Mouse (Mus musculus) G1E (cell line): Measurements from ENCODE around the gene Tepsin. TPM values are rescaled to one million over a fixed set of nuclear protein-coding genes. Genes with fewer than 3 reads are reported as not detected.

Experiments
- ATAC-seq: 2 replicates; pipeline ENCODE4 v1.8.0; 2016; ENCODE audit warnings: mild to moderate bottlenecking; ENCODE audit not compliant: insufficient number of reproducible peaks, poor library complexity, low FRiP score, severe bottlenecking; ENCODE audit errors: extremely low read depth
- DNase-seq: peaks from one replicate; pipeline ENCODE4 v3.0.0; 2012; ENCODE audit warnings: low spot score
- H3K27me3 ChIP-seq: 2 replicates; pipeline ENCODE4 v1.6.1; 2012; ENCODE audit warnings: mild to moderate bottlenecking, low read length, inconsistent platforms; ENCODE audit not compliant: insufficient read depth
- H3K36me3 ChIP-seq: replicated peaks from 2 replicates; pipeline ENCODE3; 2012; ENCODE audit warnings: mild to moderate bottlenecking, inconsistent platforms
- H3K4me1 ChIP-seq: 2 replicates; pipeline ENCODE4 v1.6.1; 2012; ENCODE audit warnings: low read depth, low read length, inconsistent platforms, mixed read lengths; ENCODE audit not compliant: insufficient read depth
- H3K4me3 ChIP-seq: 2 replicates; pipeline ENCODE4 v1.5.1; 2012; ENCODE audit warnings: low read depth, mild to moderate bottlenecking, inconsistent platforms, low read length, moderate library complexity, mixed read lengths
- H3K9me3 ChIP-seq: replicated peaks from 2 replicates; pipeline ENCODE4 v1.6.1; 2012; ENCODE audit warnings: inconsistent platforms
- CTCF ChIP-seq: IDR thresholded peaks from 2 replicates; pipeline ENCODE4 v1.5.1; 2012; ENCODE audit warnings: low read depth, low read length, inconsistent platforms, mixed read lengths
- GATA1 ChIP-seq: IDR thresholded peaks from 2 replicates; pipeline ENCODE4 v1.6.1; 2012; ENCODE audit warnings: borderline replicate concordance, low read length, inconsistent platforms, mixed read lengths
- GATA2 ChIP-seq: IDR thresholded peaks from 2 replicates; pipeline ENCODE4 v1.6.1; 2012; ENCODE audit warnings: low read depth, low read length, inconsistent platforms, borderline replicate concordance
- POLR2AphosphoS5 ChIP-seq: IDR thresholded peaks from 2 replicates; pipeline ENCODE4 v1.6.1; 2012; ENCODE audit warnings: low read depth, low read length, inconsistent platforms; ENCODE audit not compliant: insufficient replicate concordance
- TAL1 ChIP-seq: conservative IDR thresholded peaks from 2 replicates; pipeline ENCODE4 v1.6.1; 2012; ENCODE audit warnings: low read depth, low read length, inconsistent platforms, mixed read lengths
- polyA plus RNA-seq: library from polyadenylated mRNA; stranded (reverse); fragments of >175 nt; gene quantifications from 2 replicates; pipeline ENCODE4 v1.2.3, GENCODE M21; 2012
- total RNA-seq, 2 experiments: library from RNA; stranded (forward) in 1 of 2; stranded (reverse) in 1 of 2; fragments of 200-1000 nt in 1 of 2; fragments of >200 nt in 1 of 2; fragmentation: Nextera tagmentation in 1 of 2; gene quantifications; 2 replicates each; pipeline ENCODE4 v1.2.3; 2014 to 2017

The Tepsin gene
- total and polyA plus RNA-seq, 3 experiments = 14.2 to 24.3 (median 15.7) TPM

DNA sequence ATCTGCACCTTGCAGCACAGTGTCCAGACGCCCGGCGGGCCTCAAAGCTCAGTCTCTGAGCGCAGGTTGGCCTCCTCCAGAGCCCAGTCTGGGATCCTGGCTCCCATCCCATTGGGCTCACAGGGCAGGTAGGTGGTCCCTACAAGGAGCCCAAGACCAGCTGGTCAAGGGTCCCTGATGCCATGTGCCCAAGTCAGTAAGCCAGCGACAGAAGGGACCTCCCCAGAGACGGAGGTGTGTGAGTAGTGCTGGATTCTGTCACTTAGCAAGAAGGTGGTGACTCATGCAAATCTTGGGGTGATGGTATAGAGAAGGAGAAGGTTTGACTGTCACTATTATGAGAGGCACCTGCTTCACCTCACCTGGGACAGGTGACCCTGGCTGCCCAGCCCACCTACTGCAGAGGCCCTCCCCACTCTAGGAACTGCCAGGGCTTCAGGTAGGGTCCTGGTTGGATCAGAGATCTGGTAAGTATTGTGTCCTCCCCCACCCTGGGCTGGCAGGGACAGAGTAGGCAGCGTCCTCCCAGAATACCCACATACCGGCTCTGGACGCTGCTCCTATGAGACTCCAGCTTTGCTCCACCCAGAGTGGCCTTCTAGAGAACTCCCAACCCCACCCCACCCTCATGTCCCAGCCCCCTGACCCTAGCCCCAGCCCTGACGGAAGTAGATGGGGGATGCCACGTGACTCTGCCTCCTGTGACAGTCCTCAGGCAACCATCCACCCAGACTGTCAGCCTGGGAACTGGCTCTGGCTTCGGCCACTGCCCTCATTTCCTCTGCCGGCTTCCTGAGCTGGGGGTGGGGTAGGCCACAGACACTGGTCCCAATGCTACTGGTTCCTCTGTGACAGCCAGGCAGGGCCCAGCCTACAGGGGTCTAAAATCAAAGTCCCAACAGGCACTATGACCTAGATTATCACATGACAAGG lies 57.1 kb downstream of the Tepsin start:
- H3K27me3 ChIP-seq = peaks cover 46% of the 10 kb centered on the region
- no peak overlapping the region for H3K4me3 ChIP-seq
- DNase-seq (no peak), ATAC-seq (peak; percentile 22; the same call in 1 of the 2 replicates)
- no peaks in the 10 kb centered on the region for H3K36me3 ChIP-seq
- TF ChIP-seq GATA2 = no peak
- no peak for TF ChIP-seq GATA1
- no peak for TF ChIP-seq POLR2AphosphoS5
- no peak for TF ChIP-seq TAL1
- TF ChIP-seq CTCF = no peak
- H3K9me3 ChIP-seq = no peaks in the 10 kb centered on the region
- no peaks in the 10 kb centered on the region for H3K4me1 ChIP-seq

Other genes starting within 250 kb of the Tepsin start
- 6.7 and 8.4 TPM in 2 replicates for gene Chmp6, start 185.3 kb downstream of the Tepsin start, total RNA-seq (2014; fragmentation: Nextera tagmentation)
- gene Chmp6, start 185.3 kb downstream of the Tepsin start, total RNA-seq (2017) = 28.5 and 30.8 TPM in 2 replicates
- gene Chmp6, start 185.3 kb downstream of the Tepsin start, polyA plus RNA-seq = 53.1 and 59.0 TPM in 2 replicates
- 0.39 and 0.98 TPM in 2 replicates for gene Baiap2, start 156.0 kb downstream of the Tepsin start, total RNA-seq (2014; fragmentation: Nextera tagmentation)
- 3.4 and 3.6 TPM in 2 replicates for gene Baiap2, start 156.0 kb downstream of the Tepsin start, total RNA-seq (2017)
- gene Baiap2, start 156.0 kb downstream of the Tepsin start, polyA plus RNA-seq = 14.0 and 19.5 TPM in 2 replicates
- gene Aatk, start 51.6 kb downstream of the Tepsin start, total RNA-seq (2014; fragmentation: Nextera tagmentation) = not detected in 2 replicates
- gene Aatk, start 51.6 kb downstream of the Tepsin start, total RNA-seq (2017) = 0.35 and 0.38 TPM in 2 replicates
- not detected in 2 replicates for gene Aatk, start 51.6 kb downstream of the Tepsin start, polyA plus RNA-seq
- 6.1 and 10.4 TPM in 2 replicates for gene Cep131, start 11.9 kb downstream of the Tepsin start, total RNA-seq (2014; fragmentation: Nextera tagmentation)
- gene Cep131, start 11.9 kb downstream of the Tepsin start, total RNA-seq (2017) = 7.9 and 8.8 TPM in 2 replicates
- gene Cep131, start 11.9 kb downstream of the Tepsin start, polyA plus RNA-seq = 26.2 and 30.1 TPM in 2 replicates
- gene Ndufaf8, start 197 bp upstream of the Tepsin start, total RNA-seq (2014; fragmentation: Nextera tagmentation) = 10.4 and 11.1 TPM in 2 replicates
- gene Ndufaf8, start 197 bp upstream of the Tepsin start, total RNA-seq (2017) = 15.1 and 20.3 TPM in 2 replicates
- gene Ndufaf8, start 197 bp upstream of the Tepsin start, polyA plus RNA-seq = 60.0 and 78.2 TPM in 2 replicates
- 47.0 and 52.8 TPM in 2 replicates for gene Slc38a10, start 52.6 kb upstream of the Tepsin start, total RNA-seq (2014; fragmentation: Nextera tagmentation)
- 65.4 and 69.5 TPM in 2 replicates for gene Slc38a10, start 52.6 kb upstream of the Tepsin start, total RNA-seq (2017)
- gene Slc38a10, start 52.6 kb upstream of the Tepsin start, polyA plus RNA-seq = 92.4 and 92.6 TPM in 2 replicates
- gene Bahcc1, start 134.2 kb upstream of the Tepsin start, total RNA-seq (2014; fragmentation: Nextera tagmentation) = 0.10 TPM in 1 of 2 replicates, not detected in the other
- 0.05 and 0.12 TPM in 2 replicates for gene Bahcc1, start 134.2 kb upstream of the Tepsin start, total RNA-seq (2017)
- gene Bahcc1, start 134.2 kb upstream of the Tepsin start, polyA plus RNA-seq = 0.42 and 0.50 TPM in 2 replicates
- 128 and 155 TPM in 2 replicates for gene Actg1, start 249.8 kb upstream of the Tepsin start, total RNA-seq (2014; fragmentation: Nextera tagmentation)
- gene Actg1, start 249.8 kb upstream of the Tepsin start, total RNA-seq (2017) = 179 and 181 TPM in 2 replicates
- gene Actg1, start 249.8 kb upstream of the Tepsin start, polyA plus RNA-seq = 53.9 and 112 TPM in 2 replicates